Mouse (Mus musculus) cerebellum, postnatal 25 days (tissue): ENCODE results near the gene Apoa1.

ENCODE experiments used
- DNase-seq, 2 experiments: peaks; one replicate each; pipeline ENCODE4 v3.0.0; 2021; ENCODE audit warnings: mixed read lengths in 2 of 2

The Apoa1 gene

DNA sequence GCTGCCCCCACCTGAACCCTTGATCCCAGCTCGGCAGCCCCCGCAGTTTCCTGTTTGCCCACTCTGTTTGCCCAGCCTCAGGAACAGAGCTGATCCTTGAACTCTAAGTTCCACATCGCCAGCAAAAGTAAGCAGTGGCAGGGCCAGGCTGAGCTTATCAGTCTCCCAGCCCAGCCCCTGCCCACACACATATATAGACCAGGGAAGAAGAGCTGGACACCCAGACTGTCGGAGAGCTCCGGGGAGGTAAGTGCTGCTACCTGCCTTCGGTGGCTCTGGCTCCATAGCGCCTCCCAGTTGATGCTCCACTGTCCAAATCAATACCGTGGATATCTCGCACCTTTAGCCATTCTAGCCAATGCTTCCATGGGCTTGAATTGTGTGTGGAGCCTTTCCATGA is at the start of gene Apoa1:
Apoa1 (plus strand) TSS at position 90 of the 400 bp plus-strand sequence.
- no peak for DNase-seq

DNA sequence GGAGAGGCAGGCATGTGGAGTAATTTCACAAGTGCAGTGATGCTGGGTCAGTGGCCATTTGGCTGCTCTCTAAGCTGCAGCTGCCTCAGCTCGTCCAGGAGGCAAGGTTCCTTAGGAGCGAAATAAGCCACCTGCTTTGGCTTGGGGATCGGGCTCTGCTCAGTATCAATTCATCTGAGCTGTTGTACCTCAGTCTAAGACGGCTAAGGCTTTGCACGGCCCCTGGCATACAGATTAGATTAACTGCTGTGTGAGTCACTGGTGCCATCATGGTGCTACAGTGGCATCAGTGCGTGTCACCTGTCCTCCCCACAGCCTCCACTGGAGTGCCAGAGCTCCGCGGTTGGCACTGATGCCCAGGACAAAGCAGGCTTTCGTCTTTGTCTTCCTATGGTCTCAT is 49.8 kb upstream of the Apoa1 start:
- DNase-seq = peak; percentile 52 to 58

DNA sequence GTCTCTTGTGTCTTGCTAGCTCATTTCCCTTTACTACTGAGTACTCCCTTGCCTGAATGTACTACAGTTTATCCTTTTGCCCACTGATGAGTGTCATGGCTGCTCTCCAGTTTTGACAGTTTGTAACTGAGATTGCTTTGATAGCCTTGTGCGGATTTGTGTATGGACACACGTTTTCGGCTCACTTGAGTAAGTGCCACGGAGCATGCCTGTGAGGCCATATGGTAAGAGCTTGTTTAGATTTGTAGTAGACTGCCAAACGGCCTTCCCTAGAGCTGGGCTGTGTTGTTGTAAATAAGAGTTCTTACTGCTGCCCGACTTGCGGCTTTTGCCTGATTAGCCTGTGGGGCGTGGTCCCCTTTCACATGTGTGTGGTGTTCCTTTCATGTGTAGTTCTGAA is 47.1 kb upstream of the Apoa1 start:
- peak; percentile 65 to 69 for DNase-seq

DNA sequence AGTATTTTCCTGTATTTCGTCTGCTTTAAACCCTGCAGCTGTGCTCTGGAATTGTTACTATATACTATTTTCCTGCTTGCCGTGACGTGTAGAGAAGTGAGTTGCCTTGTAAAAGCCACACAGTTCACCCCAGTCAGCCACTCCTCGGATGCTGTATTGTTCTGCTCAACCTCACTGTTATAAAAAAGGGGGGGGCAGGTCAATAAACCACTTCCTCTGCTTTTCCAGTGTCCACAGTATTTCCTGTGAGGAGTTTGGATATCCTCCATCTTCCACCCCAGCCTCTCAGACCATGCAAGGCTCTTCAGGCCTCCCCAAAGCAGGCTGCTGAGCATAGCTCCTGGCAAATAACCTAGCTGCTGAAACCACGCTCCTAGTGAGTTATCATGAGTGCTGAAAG is 43.8 kb upstream of the Apoa1 start:
- no peak for DNase-seq

DNA sequence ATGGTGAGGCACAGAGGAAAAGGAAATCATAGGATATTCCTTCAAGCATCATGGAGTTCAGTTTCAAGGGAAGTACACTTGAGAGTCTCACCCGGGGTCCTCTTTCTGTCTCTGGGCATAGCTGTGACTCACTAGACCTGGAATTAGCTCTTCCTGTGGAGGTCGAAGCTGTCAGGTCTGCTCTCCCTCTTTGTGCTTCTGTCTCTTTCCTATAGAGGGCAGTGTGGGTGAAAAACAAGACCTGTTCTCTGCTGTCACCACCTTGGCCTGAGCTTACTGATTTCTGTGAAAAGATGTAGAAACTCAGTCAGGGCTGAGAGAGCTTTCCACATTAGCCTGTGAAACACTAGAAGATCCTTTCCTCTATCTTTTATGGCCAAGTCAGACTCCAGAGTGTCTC is 43.2 kb upstream of the Apoa1 start:
- peak; percentile 51 to 69 for DNase-seq

DNA sequence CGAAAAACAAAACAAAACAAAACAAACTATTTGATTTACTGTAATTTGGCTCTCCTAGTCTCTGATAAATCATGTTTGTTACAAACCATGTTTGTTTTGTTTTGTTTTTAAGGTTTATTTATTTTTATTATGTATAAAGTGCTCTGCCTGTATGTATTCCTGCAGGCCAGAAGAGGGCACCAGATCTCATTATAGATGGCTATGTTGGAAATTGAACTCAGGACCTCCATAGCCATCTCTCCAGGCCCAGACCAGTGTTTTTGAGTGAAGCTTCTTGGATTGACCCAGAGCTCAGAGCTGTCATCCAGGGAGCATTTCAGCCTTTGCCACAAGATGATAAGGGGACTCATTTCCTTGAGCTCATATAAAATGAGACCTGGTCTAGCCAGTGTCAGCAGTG is 42.0 kb upstream of the Apoa1 start:
- no peak for DNase-seq

DNA sequence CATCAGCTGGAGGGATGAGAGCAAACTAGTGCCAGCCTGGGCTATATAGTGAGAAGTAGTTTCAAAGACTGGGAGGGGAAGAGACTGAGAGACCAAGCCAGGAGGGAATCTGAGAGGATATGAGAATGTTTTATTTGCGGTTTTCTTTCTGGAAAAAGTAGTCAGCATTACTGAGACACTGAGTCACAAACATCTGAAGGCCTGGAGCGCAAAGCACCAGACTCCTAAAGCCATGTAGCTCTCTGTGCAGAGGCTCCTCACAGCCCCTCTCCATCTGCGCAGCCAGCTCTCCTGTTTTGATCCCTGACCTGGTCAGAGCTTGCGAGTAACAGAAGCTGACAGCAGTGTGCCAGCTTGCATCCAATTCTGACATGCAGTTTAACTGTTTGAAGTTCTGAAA is 40.0 kb upstream of the Apoa1 start:
- no peak for DNase-seq

DNA sequence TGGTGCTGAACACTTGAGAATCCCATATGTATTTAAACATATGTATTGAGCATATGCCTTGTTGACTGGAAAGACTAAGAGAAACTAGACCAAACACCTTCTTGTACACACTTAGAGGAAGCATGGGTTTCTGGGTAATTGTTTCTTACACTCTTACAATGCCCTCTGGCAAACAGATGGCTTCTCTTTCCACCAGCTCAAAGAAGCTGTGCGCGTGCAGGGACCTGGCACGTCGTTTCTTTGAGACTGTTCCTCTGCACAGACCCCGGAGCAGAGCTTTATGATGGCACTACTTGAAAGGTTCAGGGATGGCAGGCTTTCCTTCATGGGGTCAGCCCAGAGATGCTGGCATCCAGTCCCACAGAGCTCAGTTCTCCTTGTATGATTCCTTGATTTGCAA is 39.4 kb upstream of the Apoa1 start:
- DNase-seq = peak in 1 of 2 experiments; percentile 41

DNA sequence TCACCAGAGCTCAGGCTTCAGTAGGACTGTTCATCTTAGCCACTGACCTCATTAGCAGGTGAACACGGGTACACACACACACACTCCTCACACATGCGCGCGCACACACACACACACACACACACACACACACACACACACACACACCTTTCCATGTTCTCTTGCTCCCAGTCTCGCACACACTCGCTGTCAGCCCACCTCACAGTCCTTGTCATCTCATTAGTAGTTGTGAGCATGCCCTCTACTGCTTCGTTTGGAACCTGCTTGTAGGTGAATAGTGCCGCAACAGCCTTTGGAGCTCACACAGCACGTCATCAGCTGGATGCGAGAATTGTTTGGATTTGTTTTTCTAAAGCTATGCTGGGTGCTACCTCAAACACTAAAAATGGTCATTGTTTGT is 39.0 kb upstream of the Apoa1 start:
- peak in 1 of 2 experiments; percentile 51 for DNase-seq

DNA sequence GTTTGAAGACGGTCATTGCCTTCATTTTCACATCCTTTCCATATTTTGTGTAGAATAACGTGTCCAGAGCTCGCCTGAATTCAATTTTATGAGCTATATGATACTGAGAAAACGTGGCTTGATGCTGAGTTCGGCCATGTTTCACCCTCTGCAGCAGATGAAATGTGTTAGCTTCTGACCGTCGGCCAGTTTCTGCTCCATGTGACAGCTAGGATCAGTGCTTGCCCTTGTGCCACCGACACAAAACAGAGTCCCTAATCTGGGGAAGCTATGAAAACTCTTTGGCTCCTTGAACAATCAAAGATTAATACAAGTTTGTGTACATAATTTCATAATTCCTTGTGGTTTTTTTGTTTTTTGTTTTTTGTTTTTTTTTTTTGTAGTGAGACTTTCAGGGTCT is 37.1 kb upstream of the Apoa1 start:
- DNase-seq = no peak

DNA sequence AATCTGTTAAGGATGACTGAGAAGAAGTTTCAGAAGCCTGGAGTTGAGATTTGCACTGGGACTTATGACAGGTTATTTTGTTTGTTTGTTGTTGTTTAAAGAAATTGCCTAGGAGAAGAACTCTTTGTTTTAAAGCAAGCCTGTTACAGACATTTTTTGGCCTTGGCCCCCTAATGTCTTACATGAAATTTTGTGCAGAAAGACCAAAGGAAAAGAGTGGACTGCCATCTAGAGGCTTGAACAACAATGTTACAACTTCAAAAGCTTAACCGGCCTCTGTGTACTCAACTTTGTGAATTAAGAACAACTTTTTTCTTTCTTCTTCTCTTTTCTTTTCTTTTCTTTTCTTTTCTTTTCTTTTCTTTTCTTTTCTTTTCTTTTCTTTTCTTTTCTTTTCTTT is 36.7 kb upstream of the Apoa1 start:
- no peak for DNase-seq

DNA sequence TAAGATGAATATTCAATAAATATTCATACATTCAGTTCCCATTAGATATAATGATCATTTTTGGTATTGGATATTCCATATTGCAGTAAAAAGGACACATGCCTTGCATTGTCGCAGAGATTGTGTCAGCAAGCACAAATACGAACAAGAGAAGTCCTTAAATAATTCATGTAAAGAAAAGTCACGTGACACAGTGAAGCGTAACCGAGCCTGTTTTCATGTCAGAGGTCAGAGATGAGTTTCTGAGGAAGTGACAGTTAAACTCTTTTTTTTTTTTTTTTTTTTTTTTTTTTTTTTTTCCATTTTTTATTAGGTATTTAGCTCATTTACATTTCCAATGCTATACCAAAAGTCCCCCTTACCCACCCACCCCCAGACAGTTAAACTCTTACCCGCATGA is 35.7 kb upstream of the Apoa1 start:
- no peak for DNase-seq

DNA sequence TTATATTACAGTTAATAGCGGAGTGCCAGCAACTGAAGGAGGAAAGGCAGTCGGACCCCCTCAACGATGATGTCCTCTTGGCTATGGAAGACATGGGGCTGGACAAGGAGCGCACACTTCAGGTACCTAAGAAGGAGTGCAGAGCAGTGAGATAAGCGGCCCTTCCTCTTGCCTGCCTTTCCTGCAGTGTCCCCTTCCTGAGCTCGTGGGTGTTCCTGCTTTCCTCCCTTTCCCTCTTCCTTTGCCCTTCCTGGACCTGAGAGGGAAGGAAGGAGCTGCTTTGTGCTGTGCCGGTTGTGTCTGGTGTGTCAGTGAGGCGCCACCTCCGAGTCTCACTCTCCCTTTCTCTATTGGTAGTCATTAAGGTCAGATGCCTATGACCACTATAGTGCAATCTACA is 33.6 kb upstream of the Apoa1 start:
- no peak for DNase-seq

DNA sequence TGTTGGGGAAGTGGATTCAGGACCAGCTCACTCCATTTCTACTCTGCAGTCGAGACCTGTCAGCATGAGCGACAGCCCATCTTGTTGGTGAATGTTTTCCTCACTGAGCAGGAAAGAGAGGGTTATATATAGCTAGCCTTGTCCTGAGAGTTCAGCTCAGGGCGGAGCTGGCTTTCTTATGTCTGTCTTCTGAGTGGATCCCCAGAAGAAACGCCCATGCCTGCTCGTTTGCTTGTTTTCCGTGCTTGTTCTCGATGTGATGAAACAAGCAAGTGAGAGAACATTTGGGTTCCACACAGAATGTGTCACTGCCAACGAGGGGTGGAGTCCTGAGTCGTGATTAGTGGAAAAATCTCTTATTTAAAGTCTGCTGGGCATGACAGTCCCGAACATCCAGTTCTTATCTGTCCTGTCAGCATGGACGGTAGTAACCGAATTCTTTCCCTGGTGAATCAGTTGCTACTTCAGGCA is 31.6 kb upstream of the Apoa1 start:
- DNase-seq = no peak

DNA sequence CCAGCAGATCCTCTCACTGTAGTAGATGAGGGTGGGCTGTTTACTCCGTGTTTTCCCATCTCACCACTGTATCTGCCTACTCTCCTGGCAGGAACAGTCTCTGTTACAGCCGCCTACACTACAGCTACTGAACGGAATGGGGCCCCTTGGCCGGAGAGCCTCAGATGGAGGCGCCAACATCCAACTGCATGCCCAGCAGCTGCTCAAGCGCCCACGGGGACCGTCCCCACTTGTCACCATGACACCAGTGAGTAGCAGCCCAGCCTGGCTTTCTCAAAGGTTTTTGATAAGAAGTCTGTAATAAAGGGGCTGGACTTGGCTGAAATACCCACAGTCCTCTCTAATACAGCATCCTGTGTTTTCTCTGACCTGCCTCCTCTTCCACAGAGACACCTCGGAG is 29.9 kb upstream of the Apoa1 start:
- DNase-seq = no peak

DNA sequence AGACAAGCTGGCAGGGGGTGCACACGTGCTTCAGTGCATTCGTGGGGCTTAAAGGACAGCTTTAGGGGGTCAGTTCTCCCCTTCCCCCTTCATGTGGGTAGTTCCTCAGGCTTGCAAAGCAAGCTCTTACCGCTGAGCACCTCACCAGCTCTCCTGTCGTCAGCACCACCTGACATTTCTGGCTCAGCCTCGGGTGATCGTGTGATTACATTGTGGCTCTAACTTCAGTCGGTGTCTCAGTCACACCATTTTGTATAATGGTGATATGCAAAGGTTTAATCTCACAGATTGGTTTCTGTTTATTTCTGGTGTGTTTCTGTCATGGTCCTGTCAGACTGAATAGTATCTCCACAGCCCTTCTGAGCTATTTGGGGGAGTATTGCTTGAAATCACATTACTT is 29.4 kb upstream of the Apoa1 start:
- no peak for DNase-seq

DNA sequence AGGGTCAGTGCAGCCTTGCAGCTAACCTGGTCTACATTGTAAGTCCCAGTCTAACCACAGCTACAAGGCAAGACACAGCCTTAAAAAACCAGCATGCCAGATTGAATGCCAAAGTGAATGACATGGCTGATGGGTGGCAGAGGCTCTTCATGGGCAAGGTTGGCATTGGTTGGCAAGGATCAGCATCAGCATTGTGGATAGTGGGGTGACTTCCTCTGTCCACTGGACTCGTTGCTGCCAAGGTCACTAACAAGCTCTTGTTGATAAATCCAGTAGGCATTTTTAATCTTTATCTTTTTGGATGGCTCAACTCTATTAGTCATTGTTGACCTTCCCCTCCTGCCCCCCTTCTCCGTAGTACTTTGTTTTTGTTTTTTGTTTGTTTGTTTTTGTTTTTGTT is 28.8 kb upstream of the Apoa1 start:
- no peak for DNase-seq

DNA sequence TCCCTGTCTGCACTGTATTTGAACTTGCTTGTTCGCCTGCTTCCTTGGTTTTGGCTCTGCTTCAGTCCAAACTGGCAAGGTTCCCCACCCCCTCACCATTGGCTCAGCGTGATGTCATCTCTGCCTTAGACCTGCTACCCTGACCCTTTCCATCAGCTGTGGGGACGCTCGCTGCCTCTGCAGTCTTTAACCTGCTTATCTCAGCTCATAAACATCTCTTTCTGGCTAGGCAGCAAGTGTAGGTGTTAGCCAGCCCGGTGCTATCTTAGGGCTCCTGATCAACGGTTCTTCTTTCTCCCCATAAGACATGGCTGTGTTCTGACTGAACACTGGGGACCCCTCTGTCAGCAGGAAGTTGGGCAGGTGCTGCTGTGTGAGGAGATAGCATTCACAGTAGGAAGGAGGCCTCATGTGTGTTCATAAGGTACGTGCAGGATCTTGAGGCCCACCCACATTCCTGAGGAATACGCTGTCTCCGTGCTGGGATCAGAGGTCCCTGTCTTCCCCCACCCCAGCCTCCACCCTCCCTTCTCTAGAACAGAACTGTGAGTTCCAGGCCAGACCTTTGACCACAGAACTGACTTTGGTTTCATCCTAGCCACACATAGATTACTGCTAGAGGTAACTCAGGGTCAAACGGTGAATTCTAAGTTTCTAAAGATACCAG is 21.4 kb upstream of the Apoa1 start:
- DNase-seq = peak; percentile 46 to 58

DNA sequence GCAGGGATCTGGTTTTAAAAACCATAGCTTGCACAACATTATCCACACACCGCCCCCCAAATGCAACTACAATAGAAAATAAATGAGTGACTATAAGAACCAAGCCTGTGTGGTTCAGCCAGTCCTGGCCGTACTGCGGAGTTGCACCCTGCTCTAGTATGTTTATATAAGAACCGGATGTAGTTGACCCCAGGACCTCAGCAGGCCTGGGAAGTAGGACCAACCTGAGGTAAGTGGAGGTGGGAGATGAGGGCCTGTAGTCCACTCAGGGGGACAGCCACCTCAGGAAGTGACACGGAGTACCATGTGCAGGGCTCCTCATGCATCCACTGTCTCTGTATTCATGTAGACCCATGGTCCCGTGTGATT is 20.9 kb upstream of the Apoa1 start:
- DNase-seq = no peak

DNA sequence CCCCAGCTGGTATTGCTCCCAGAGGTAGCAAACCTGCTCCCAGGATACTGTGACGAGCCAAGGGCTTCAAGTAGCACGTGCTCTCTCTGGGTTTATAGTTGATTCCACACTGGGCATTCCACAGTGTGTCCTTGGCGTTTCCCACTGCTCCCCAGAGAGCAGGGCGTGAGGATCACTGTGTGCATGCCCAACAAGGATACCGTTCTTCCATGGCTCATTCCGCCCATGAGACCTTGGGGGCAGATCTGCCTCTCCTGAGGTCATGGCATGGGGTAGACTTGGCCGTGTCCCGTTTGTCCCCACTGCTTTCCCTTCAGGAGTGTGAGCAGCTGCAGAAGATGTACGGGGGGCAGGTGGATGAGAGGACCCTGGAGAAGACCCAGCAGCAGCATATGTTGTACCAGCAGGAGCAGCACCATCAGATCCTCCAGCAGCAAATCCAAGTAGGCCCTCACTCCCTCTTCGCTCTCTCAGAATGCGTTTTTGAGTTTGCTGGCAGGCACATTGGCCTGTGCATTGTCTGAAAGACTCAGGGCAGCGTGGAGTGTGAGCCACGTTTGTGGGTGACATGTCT is 19.9 kb upstream of the Apoa1 start:
- DNase-seq = peak; percentile 58 to 61

DNA sequence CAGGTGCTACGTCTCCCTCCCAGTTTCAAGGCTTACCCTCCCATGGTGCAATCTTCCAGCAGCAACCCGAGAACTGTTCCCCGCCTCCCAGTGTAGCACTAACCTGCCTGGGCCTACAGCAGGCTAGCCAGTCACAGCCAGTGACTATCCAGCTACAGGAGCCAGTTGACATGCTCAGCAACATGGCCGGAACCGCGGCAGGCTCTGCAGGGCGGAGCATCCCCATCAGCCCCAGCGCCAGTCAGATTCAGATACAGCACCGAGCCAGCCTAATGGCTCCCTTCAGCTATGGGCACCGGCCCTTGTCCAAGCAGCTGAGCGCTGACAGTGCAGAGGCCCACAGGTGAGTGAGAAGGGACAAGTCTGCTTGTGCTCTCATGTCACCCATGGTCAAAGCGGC is 17.9 kb upstream of the Apoa1 start:
- DNase-seq = no peak

DNA sequence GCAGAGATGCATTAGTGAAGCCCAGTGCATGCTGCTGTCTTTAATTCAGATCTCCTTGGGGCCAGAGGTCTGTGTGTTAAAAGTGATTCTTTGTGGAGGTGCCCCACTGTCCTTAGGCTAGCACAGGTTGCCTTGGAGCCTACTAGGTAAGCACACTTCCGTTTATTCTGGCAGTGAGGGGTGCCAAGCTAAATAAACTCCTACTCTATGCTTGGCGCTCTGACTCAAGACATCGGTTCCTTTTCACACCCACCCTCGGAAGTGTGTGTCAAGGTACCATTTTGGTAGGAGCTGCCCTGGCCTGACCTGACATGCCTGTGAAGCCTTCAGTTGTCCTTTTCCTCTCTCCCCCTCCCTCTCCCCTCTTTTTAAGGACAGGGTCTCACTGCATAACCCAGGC is 14.1 kb upstream of the Apoa1 start:
- DNase-seq = no peak

DNA sequence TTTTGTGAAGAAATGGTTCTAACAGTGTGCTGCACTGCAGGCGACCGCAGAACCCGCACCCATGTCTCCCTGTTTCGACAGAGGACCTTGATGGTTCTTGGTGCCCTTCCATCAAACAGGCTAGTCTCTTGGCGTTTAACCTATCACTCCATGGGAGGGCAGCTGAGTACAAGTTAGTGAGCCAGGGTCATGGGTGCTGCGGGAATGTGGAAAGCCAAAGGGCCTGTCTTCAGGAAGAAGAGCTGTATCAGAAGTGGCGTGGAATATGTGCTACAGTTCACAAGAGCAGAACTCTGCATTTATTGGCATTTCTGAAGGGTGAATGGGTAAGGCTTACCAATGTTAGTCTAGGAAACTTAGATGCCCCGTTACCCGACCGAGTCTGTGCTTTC is 13.4 kb upstream of the Apoa1 start:
- DNase-seq = no peak

DNA sequence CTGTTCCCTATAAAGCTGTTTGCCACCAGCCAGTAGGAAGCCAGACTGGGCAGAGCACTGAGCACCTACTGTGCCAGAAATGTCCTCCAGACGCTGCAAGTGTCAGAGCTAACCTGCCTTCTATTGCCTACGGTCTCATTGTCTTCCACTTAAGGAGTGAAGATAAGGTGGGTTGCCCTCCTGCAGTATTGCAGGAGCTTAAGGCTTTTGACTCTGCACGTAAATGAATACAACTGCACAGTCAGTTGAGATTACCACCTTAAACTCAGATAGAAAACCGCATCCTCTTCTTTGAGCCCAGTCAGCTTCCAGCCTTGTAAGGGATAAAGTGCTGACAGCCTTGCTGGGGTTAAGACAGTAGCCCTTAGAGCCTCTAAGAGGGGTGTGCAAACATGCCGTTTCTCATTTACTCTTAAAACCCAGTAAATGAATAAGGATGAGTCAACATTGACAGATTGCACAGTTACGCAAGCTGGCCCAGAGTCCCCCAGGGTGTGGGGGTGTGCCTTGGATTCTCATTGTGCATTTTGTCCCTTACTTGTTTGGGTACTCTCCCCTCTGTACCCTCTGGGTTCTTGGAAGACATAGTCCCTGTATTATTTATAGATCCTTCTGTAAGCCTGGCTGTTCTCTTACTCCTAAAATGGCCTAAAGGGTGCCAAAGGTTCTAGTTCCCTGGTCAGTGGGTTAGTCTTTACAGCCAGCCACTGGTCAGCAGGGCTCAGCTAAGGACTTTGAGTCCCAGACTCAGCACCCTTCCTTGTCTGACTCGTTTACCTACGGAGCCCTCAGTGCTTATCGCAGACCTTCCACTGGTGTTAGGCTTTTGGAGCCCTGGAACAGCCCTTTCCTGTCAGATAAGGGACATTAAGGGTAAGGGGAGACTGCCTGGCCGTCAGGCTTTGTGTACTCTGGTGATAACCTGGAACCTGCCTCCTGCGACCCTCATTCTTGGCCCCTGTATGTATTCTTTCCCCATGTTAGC is 12.8 kb upstream of the Apoa1 start:
- peak; percentile 65 to 72 for DNase-seq
